16 mouse cellular contexts compared by ENCODE assay signal in genomic region chr16:93106811-93107523, GRCm38 (mm10).
DNase-seq lines count a peak whose midpoint lies in the region; ATAC-seq lines count a peak whose summit lies in the region.
"Had no signal": no experiment of that assay in that cellular context is flagged by ENCODE, and none has a peak within 500 bp of the region (broad histone marks: within the 10 kb centered on the region; RNA-seq: fewer than 3 reads in every experiment).

No protein-coding gene starts in this region.

- intact Hi-C loops in heart, postnatal 10 days (cut with DNase I): no loop called here

- no peaks in the 10 kb centered on the region for H3K9me3 ChIP-seq in hindbrain, embryonic 13.5 days
- H3K9me3 ChIP-seq: hindbrain, embryonic 10.5 days; liver, embryonic 15.5 days had no signal

- H3K27me3 ChIP-seq in hindbrain, embryonic 13.5 days: no peaks in the 10 kb centered on the region

- no peaks in the 10 kb centered on the region for H3K4me1 ChIP-seq in hindbrain, embryonic 13.5 days (replicated peaks)
- H3K4me1 ChIP-seq: hindbrain, embryonic 10.5 days had no signal

- no peak overlapping the region for H3K4me3 ChIP-seq in hindbrain, embryonic 13.5 days
- H3K4me3 ChIP-seq: hindbrain, embryonic 10.5 days; liver, embryonic 15.5 days had no signal

- no peak for ATAC-seq in hindbrain, embryonic 13.5 days (ENCODE audit: low FRiP score)
- ATAC-seq in erythroblast, adult 5-6 weeks (replicated peaks; ENCODE audit: low FRiP score, poor library complexity, severe bottlenecking): no peak
- ATAC-seq: forebrain, embryonic 14.5 days; midbrain, embryonic 16.5 days had no signal

- 89% methylated on average over 13 of the region's 13 CpGs for WGBS in hindbrain, embryonic 13.5 days

- DNase-seq in lung, adult 18-20 months: peak; percentile 15
- DNase-seq in lung, postnatal 14 days: no peak
- DNase-seq in adrenal gland, postnatal 25 days: peak; percentile 16
- peak; percentile 47 to 53 for DNase-seq in heart, postnatal 10 days
- DNase-seq in mesoderm, embryonic 11.5 days (ENCODE audit: low read depth, low spot score): peak; percentile 8
- no peak for DNase-seq in cerebellum, adult 18-20 months
- DNase-seq: cerebellum, postnatal 36 days; layer of hippocampus, adult 9-11 months; right cerebral cortex, adult 18-20 months; thymus, adult 18-20 months had no signal

- no peak overlapping the region for H3K27ac ChIP-seq in hindbrain, embryonic 13.5 days
- H3K27ac ChIP-seq: hindbrain, embryonic 10.5 days; liver, embryonic 15.5 days had no signal

- H3K36me3 ChIP-seq in hindbrain, embryonic 13.5 days: no peaks in the 10 kb centered on the region
- H3K36me3 ChIP-seq: hindbrain, embryonic 10.5 days; liver, embryonic 15.5 days had no signal

- no peak overlapping the region for H3K4me2 ChIP-seq in hindbrain, embryonic 13.5 days
- H3K4me2 ChIP-seq: liver, embryonic 15.5 days had no signal

- no peak overlapping the region for H3K9ac ChIP-seq in hindbrain, embryonic 13.5 days
- H3K9ac ChIP-seq: liver, embryonic 15.5 days had no signal

Comparison
In these comparisons a context has a peak if more than half of its experiments do, and no peak if none do; other contexts are left out.
1. DNase-seq: peak in lung, adult 18-20 months (2 of 2), adrenal gland, postnatal 25 days (single experiment), heart, postnatal 10 days (2 of 2) and mesoderm, embryonic 11.5 days (single experiment); none in lung, postnatal 14 days (single experiment) and cerebellum, adult 18-20 months (0 of 2).